In genomic region chr11:110392763-110393162, GRCm38 (mm10) we compare ENCODE assay signal across 12 mouse cellular contexts.
"Had no signal": no experiment of that assay in that cellular context is flagged by ENCODE, and none has a peak within 500 bp of the region (broad histone marks: within the 10 kb centered on the region; RNA-seq: fewer than 3 reads in every experiment).

No protein-coding gene starts in this region.

- H3K36me3 ChIP-seq: neural tube, embryonic 12.5 days; neural tube, embryonic 15.5 days had no signal

- H3K9me3 ChIP-seq: neural tube, embryonic 12.5 days; neural tube, embryonic 15.5 days had no signal

- H3K4me2 ChIP-seq: liver, embryonic 11.5 days; lung, embryonic 14.5 days; neural tube, embryonic 12.5 days; neural tube, embryonic 15.5 days had no signal

- H3K27me3 ChIP-seq: neural tube, embryonic 15.5 days had no signal

- DNase-seq: layer of hippocampus, postnatal 36 days; lung, embryonic 14.5 days; retina, postnatal 1 day; thymus, adult 18-20 months; thymus, postnatal 36 days had no signal

- H3K4me3 ChIP-seq: left cerebral cortex, adult 2 months; neural tube, embryonic 12.5 days; neural tube, embryonic 15.5 days had no signal

- H3K27ac ChIP-seq: left cerebral cortex, adult 2 months; macrophage; neural tube, embryonic 12.5 days; neural tube, embryonic 15.5 days had no signal

- ATAC-seq: intestine, postnatal 0 days; lung, postnatal 0 days had no signal

- H3K9ac ChIP-seq: lung, embryonic 14.5 days; neural tube, embryonic 12.5 days; neural tube, embryonic 15.5 days had no signal
